Mouse (Mus musculus) CD4-positive, CD25-positive, alpha-beta regulatory T cell, adult 4 months (primary cell): ENCODE measurements at regions not wholly inside any gene's neighbourhood (a gene's known extent, or its start where the extent isn't known, plus 50 kb on each side); places are given as distances from the start of the nearest gene placed in this dataset.

ENCODE experiments used
- ATAC-seq: one replicate; pipeline ENCODE4 v1.8.0; 2017

- ATAC-seq, result no peak
Measured at GRCm38 (mm10) chr4:125890510-125890909, 133.8 kb upstream of the Csf3r start.

- ATAC-seq, result no peak
Measured at GRCm38 (mm10) chr4:125893139-125893538, 131.2 kb upstream of the Csf3r start.

- no peak for ATAC-seq
Measured at GRCm38 (mm10) chr4:125897707-125898106, 126.6 kb upstream of the Csf3r start.

GRCm38 (mm10) chr4:125898631-125899348 lies 125.6 kb upstream of the Csf3r start:
- no peak for ATAC-seq

- no peak for ATAC-seq
Measured at GRCm38 (mm10) chr4:125901546-125902276, 122.6 kb upstream of the Csf3r start.

GRCm38 (mm10) chr4:125906296-125906695 lies 118.1 kb upstream of the Csf3r start:
- ATAC-seq, result no peak

GRCm38 (mm10) chr4:125908901-125909300 lies 115.4 kb upstream of the Csf3r start:
- no peak for ATAC-seq

- ATAC-seq, result no peak
Measured at GRCm38 (mm10) chr4:125911541-125912270, 112.6 kb upstream of the Csf3r start.

GRCm38 (mm10) chr4:125912444-125913049 lies 111.8 kb upstream of the Csf3r start:
- no peak for ATAC-seq

- ATAC-seq, result no peak
Measured at GRCm38 (mm10) chr4:125915166-125915565, 109.2 kb upstream of the Csf3r start.

- no peak for ATAC-seq
Measured at GRCm38 (mm10) chr4:125917210-125917609, 107.1 kb upstream of the Csf3r start.

GRCm38 (mm10) chr4:125921550-125922316 lies 102.6 kb upstream of the Csf3r start:
- ATAC-seq, result no peak

- ATAC-seq, result no peak
Measured at GRCm38 (mm10) chr4:125922317-125922878, 102.0 kb upstream of the Csf3r start.

GRCm38 (mm10) chr4:125923225-125923624 lies 101.1 kb upstream of the Csf3r start:
- no peak for ATAC-seq

GRCm38 (mm10) chr4:125928196-125928595 lies 96.2 kb upstream of the Csf3r start:
- ATAC-seq, result no peak

GRCm38 (mm10) chr4:125929122-125929772 lies 95.1 kb upstream of the Csf3r start:
- ATAC-seq, result no peak

- no peak for ATAC-seq
Measured at GRCm38 (mm10) chr4:125930764-125931163, 93.6 kb upstream of the Csf3r start.

GRCm38 (mm10) chr4:125931321-125931720 lies 93.0 kb upstream of the Csf3r start:
- no peak for ATAC-seq

- no peak for ATAC-seq
Measured at GRCm38 (mm10) chr4:125932036-125932756, 92.2 kb upstream of the Csf3r start.

- no peak for ATAC-seq
Measured at GRCm38 (mm10) chr4:125936357-125936756, 88.0 kb upstream of the Csf3r start.

GRCm38 (mm10) chr4:125938186-125938585 lies 86.2 kb upstream of the Csf3r start:
- ATAC-seq, result no peak
